Mouse (Mus musculus) embryonic facial prominence, embryonic 11.5 days (tissue): ENCODE results near the gene Cxxc4. TPM values are rescaled to one million over a fixed set of nuclear protein-coding genes. Genes with fewer than 3 reads are reported as not detected.

Experiments
- ATAC-seq: fragments of 200-750 bp; cut with Nextera tagmentation; replicated peaks from 2 replicates; pipeline ENCODE4 v1.8.0; 2017; ENCODE audit warnings: low read depth; ENCODE audit not compliant: insufficient number of reproducible peaks, low FRiP score, low TSS enrichment
- DNase-seq: peaks from one replicate; pipeline ENCODE4 v3.0.0-alpha.2; 2015; ENCODE audit warnings: low spot score
- H3K27ac ChIP-seq: fragments of 300-500 bp; sonication (generic); replicated peaks from 2 replicates; pipeline ENCODE4 v1.5.1; 2014; ENCODE audit warnings: mild to moderate bottlenecking, low read depth, low read length, control low read depth
- H3K27me3 ChIP-seq: fragments of 300-500 bp; sonication (generic); 2 replicates; pipeline ENCODE4 v1.6.1; 2014; ENCODE audit warnings: mild to moderate bottlenecking, low read length, moderate library complexity, mixed read lengths; ENCODE audit not compliant: control insufficient read depth, insufficient read depth
- H3K36me3 ChIP-seq: fragments of 300-500 bp; sonication (generic); replicated peaks from 2 replicates; pipeline ENCODE4 v1.6.1; 2014; ENCODE audit warnings: low read depth, mild to moderate bottlenecking, low read length, moderate library complexity, mixed read lengths; ENCODE audit not compliant: control insufficient read depth, insufficient read depth
- H3K4me1 ChIP-seq: fragments of 300-500 bp; sonication (generic); 2 replicates; pipeline ENCODE4 v1.6.1; 2014; ENCODE audit warnings: low read length, mixed read lengths; ENCODE audit not compliant: control insufficient read depth, insufficient read depth
- H3K4me2 ChIP-seq: fragments of 300-500 bp; sonication (generic); 2 replicates; pipeline ENCODE4 v1.6.1; 2014; ENCODE audit warnings: low read depth, mild to moderate bottlenecking, control low read depth, low read length, moderate library complexity
- H3K4me3 ChIP-seq: fragments of 300-500 bp; sonication (generic); 2 replicates; pipeline ENCODE4 v1.5.1; 2014; ENCODE audit warnings: low read depth, low read length, control low read depth
- H3K9ac ChIP-seq: fragments of 300-500 bp; sonication (generic); replicated peaks from 2 replicates; pipeline ENCODE4 v1.6.1; 2014; ENCODE audit warnings: mild to moderate bottlenecking, control low read depth, low read length
- H3K9me3 ChIP-seq: fragments of 300-500 bp; sonication (generic); replicated peaks from 2 replicates; pipeline ENCODE4 v1.6.1; 2016; ENCODE audit warnings: mild to moderate bottlenecking, low read length, inconsistent platforms, mixed read lengths; ENCODE audit not compliant: control insufficient read depth
- WGBS: fragments of 180-500 bp; shearing (Covaris S2); extraction: QIAGEN DNeasy Blood & Tissue Kit; methylation state at CpG from one replicate; pipeline ENCODE4 v1.1.7; 2014; 5-methylcytosine and 5-hydroxymethylcytosine counted together
- polyA plus RNA-seq: library from polyadenylated mRNA; unstranded; fragments of >200 nt; fragmentation: Nextera tagmentation; extraction: Ambion mirVana; gene quantifications from 2 replicates; pipeline ENCODE4 v1.2.1, GENCODE M21; 2014

Gene Cxxc4
- polyA plus RNA-seq, 1 experiment from 2014 or later, result 10.7 TPM

- WGBS, result under 1% methylated on average over 35 of the region's 51 CpGs
- Histone ChIP-seq H3K4me2 (peak overlapping the region; percentile 85), H3K4me3 (peak overlapping the region; percentile 75), H3K36me3 (no peaks in the 10 kb centered on the region), H3K9me3 (no peaks in the 10 kb centered on the region), H3K27me3 (no peaks in the 10 kb centered on the region), H3K4me1 (no peaks in the 10 kb centered on the region), H3K27ac (peak overlapping the region; percentile 97), H3K9ac (peak overlapping the region; percentile 86)
- peak; percentile 62 for DNase-seq
- peak; percentile 30; the same call in 1 of the 2 replicates for ATAC-seq
These were observed 3.2 kb downstream of the Cxxc4 start for GRCm38 (mm10) chr3:134239321-134239970.

DNA sequence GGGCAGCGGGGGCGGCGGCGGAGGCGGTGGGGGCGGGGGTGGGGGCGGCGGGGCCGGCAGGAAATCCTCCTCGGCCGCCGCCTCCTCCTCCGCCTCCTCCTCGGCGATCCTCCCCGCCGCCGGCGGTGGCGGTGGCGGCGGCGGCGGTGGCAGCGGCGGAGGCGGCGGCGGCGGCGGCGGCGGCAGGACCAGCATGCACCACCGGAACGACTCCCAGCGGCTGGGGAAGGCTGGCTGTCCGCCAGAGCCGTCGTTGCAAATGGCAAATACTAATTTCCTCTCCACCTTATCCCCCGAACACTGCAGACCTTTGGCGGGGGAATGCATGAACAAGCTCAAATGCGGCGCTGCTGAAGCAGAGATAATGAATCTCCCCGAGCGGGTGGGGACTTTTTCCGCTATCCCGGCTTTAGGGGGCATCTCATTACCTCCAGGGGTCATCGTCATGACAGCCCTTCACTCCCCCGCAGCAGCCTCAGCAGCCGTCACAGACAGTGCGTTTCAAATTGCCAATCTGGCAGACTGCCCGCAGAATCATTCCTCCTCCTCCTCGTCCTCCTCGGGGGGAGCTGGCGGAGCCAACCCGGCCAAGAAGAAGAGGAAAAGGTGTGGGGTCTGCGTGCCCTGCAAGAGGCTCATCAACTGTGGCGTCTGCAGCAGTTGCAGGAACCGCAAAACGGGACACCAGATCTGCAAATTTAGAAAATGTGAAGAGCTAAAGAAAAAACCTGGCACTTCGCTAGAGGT is 3.9 kb downstream of the Cxxc4 start:
- peak overlapping the region; percentile 85 for H3K4me2 ChIP-seq
- under 1% methylated on average over 33 of the region's 61 CpGs for WGBS
- peak overlapping the region; percentile 86 for H3K9ac ChIP-seq
- H3K27ac ChIP-seq, result peak overlapping the region; percentile 97
- H3K36me3 ChIP-seq, result no peaks in the 10 kb centered on the region
- no peaks in the 10 kb centered on the region for H3K4me1 ChIP-seq
- H3K27me3 ChIP-seq, result no peaks in the 10 kb centered on the region
- DNase-seq, result peak; percentile 74
- peak; percentile 50 for ATAC-seq
- peak overlapping the region; percentile 75 for H3K4me3 ChIP-seq
- no peaks in the 10 kb centered on the region for H3K9me3 ChIP-seq

DNA sequence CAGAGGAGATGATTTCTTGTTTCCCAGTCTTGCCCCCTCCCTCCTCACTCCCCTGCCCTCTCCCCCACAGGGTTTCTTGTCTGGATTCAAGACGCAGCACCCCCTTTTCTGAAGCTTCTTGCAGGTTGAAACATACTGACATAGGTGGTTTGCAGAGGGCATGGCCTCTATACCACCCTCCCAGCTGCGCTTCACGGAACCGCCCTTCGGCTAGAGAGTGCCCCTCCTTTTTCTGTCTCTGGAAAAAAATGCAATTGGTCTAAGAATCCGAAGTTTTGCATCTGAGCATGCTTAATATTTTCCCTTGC is 4.4 kb downstream of the Cxxc4 start:
- peak; percentile 20 for DNase-seq
- peak overlapping the region; percentile 86 for H3K9ac ChIP-seq
- H3K27ac ChIP-seq, result peak overlapping the region; percentile 97
- 6% methylated on average over 6 of the region's 6 CpGs for WGBS
- no peaks in the 10 kb centered on the region for H3K9me3 ChIP-seq
- ATAC-seq, result no peak
- no peaks in the 10 kb centered on the region for H3K36me3 ChIP-seq
- peak overlapping the region; percentile 85 for H3K4me2 ChIP-seq
- no peaks in the 10 kb centered on the region for H3K4me1 ChIP-seq
- peak overlapping the region; percentile 75 for H3K4me3 ChIP-seq
- H3K27me3 ChIP-seq, result no peaks in the 10 kb centered on the region

DNA sequence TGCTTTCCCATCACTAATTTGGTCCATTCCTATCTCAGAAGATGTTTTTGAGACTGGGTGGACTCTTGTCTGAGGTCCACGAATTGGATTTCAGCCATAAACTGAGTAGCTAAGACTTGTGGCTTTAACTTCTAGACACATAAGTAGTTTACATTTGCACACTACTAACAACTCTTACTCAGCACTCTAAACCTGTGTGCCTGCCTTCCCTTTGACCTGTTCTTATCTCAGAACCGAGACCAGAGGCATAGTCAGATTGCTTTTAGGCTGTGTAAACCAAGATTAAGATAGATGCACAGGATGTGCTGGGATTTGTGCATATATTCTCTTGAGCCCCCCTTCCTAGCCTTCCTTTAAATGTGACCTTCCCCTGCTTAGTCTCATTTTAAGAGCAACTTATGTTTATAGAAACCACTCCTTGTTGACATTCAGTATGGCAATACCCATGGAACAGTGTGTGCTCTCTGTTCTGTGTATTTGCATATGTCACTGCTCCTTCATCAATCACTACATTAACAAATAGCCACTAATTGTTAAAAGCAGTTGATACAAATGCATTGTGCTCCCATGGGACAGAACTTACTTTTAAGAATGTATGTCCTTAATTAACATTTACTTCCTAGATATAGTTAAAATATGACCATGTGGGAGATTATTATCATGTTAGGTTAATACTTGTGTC is 7.0 kb downstream of the Cxxc4 start:
- H3K36me3 ChIP-seq, result no peaks in the 10 kb centered on the region
- H3K27ac ChIP-seq, result no peak overlapping the region
- H3K4me3 ChIP-seq, result no peak overlapping the region
- H3K9ac ChIP-seq, result no peak overlapping the region
- H3K4me2 ChIP-seq, result no peak overlapping the region
- H3K9me3 ChIP-seq, result no peaks in the 10 kb centered on the region
- no peak for ATAC-seq
- WGBS, result 76% methylated on average over 2 of the region's 2 CpGs
- no peaks in the 10 kb centered on the region for H3K27me3 ChIP-seq
- no peak for DNase-seq
- no peaks in the 10 kb centered on the region for H3K4me1 ChIP-seq

DNA sequence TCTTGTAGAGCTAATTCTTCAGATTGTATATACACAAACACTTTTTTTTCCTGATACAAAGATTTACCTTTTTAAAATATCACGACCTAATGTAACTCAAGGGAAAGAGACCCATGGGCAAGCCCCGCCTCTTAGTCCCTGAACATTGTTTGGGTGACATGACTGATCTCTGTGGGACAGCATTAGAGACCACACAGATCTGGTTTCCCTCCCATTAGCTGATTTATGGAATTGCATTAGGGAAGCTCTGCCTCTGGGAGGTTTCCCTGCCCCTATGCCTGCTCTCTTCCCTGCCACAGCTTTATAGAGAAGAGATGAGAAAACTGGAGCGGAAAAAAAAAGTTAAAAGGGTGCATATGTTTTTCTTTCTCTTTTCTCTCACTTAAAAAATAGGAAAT is 7.6 kb downstream of the Cxxc4 start:
- Histone ChIP-seq H3K4me2 (no peak overlapping the region), H3K27ac (no peak overlapping the region), H3K9ac (no peak overlapping the region), H3K4me3 (no peak overlapping the region), H3K36me3 (no peaks in the 10 kb centered on the region), H3K27me3 (no peaks in the 10 kb centered on the region), H3K9me3 (no peaks in the 10 kb centered on the region), H3K4me1 (no peaks in the 10 kb centered on the region)
- no peak for ATAC-seq
- WGBS, result 49% methylated on average over 3 of the region's 3 CpGs
- peak; percentile 6 for DNase-seq

GRCm38 (mm10) chr3:134254221-134254620 is 17.9 kb downstream of the Cxxc4 start:
- Histone ChIP-seq H3K9ac (no peak overlapping the region), H3K4me3 (no peak overlapping the region), H3K36me3 (no peaks in the 10 kb centered on the region), H3K4me2 (no peak overlapping the region), H3K27ac (no peak overlapping the region), H3K4me1 (no peaks in the 10 kb centered on the region), H3K27me3 (no peaks in the 10 kb centered on the region), H3K9me3 (no peaks in the 10 kb centered on the region)
- no peak for DNase-seq
- ATAC-seq, result no peak
- WGBS, result 51% methylated on average over 2 of the region's 2 CpGs

DNA sequence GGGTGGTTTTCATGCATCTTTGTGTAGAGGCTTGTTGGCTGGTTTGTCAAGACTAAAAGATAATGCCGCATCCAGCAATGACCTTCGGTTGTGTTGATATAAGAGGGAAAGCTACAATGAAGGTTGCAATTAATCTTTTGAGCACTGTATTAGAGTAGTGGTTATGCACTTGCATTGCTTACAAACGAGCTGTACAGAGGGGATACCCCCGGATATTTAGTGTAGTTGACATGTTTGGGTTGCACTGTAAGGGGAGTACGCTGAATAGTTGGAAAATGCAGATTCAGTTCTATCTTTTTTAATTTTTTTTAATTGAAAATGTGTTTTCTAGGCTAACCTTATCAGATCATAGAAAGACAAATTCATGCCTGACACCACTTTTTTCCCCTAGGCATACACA is 22.4 kb downstream of the Cxxc4 start:
- Histone ChIP-seq H3K4me1 (no peaks in the 10 kb centered on the region), H3K9me3 (no peaks in the 10 kb centered on the region), H3K27me3 (no peaks in the 10 kb centered on the region), H3K4me3 (no peak overlapping the region), H3K9ac (no peak overlapping the region), H3K4me2 (no peak overlapping the region), H3K36me3 (no peaks in the 10 kb centered on the region), H3K27ac (no peak overlapping the region)
- ATAC-seq, result no peak
- no peak for DNase-seq
- 79% methylated on average over 5 of the region's 5 CpGs for WGBS

DNA sequence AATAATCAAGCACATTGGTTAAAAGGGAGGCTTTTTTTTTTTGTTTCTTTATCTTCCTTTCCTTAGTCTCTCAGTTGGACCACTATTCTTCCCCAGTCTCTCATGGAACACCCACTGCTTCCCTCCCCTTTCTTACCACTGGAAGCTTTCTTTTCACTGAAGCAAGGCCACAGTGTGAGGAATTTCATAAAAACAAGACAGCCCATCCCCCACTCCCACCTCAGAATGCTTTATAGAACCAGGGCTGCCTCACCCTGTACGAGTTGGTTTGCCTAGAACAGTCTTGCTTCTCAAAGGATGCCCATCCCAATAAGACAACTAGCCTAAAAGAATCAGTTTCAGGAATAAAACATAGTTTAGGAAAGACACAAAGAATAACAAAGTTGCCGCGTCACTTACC is 23.0 kb downstream of the Cxxc4 start:
- no peaks in the 10 kb centered on the region for H3K27me3 ChIP-seq
- no peaks in the 10 kb centered on the region for H3K4me1 ChIP-seq
- H3K27ac ChIP-seq, result no peak overlapping the region
- H3K36me3 ChIP-seq, result no peaks in the 10 kb centered on the region
- WGBS, result 56% methylated on average over 3 of the region's 3 CpGs
- no peak overlapping the region for H3K9ac ChIP-seq
- no peak overlapping the region for H3K4me2 ChIP-seq
- ATAC-seq (0 out of 2 replicates have a peak, but pooled peaks have one; percentile 56), DNase-seq (peak; percentile 34)
- H3K4me3 ChIP-seq, result no peak overlapping the region
- no peaks in the 10 kb centered on the region for H3K9me3 ChIP-seq
